Mouse (Mus musculus): ENCODE data around the gene Gsap.

DNA sequence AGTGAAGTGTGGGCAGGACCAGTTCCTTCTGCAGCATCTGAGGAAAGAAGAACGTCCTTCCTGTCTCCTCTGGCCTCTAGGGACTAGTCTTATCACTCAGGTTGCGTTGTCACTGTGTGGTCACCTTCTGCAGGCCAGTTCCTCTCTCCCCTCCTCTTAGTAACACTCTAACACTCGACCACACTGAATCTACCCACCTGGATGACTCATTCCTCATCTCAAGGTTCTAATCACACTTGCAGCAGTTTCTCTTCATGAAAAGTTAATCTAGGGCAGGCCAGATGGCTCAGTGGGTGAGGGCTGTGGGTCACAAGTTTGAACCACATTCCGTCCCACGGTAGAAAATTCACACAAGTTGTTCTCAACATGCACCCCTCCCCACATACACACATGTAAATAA, 62.8 kb downstream of the Gsap start:
- TF ChIP-seq EP300 (IDR thresholded peaks at IDR 0.05; ENCODE audit: insufficient read depth, low read depth, low read length) (no peak), CTCF (IDR thresholded peaks at IDR 0.05) (no peak), POLR2A (IDR thresholded peaks at IDR 0.05; ENCODE audit: insufficient read depth, low read depth, low read length) (no peak)

Data from heart, adult 2 months (tissue).